Mouse (Mus musculus) layer of hippocampus, postnatal 10 days (tissue): Measurements from ENCODE around the gene Vwa7. TPM values are rescaled to one million over a fixed set of nuclear protein-coding genes. Genes with fewer than 3 reads are reported as not detected.
A peak's percentile ranks its signal among the peaks of the same experiment; 100 is the strongest.
"Not testable (repeated sequence)": the region's sequence is repeated elsewhere in the genome, so short reads cannot be mapped to it uniquely, and the experiment has no call there.

ENCODE experiments used
- DNase-seq, 2 experiments: peaks; one replicate each; pipeline ENCODE4 v3.0.0; 2021; ENCODE audit warnings: low spot score in 2 of 2
- long read RNA-seq: library from polyadenylated mRNA; stranded (forward); transcript quantifications from one replicate; pipeline ENCODE4 v2.0.0, GENCODE M21; 2023
- total RNA-seq, 2 experiments: library from RNA; stranded (reverse); gene quantifications; 2 replicates each; pipeline ENCODE4 v1.2.3; 2021

Gene Vwa7
- under 1 TPM; 0.16 to 0.30 TPM for total RNA-seq
- long read RNA-seq, result 0 reads

GRCm38 (mm10) chr17:35016376-35016775 is at the start of gene Vwa7:
Gene Vwa7, plus strand, starts transcription at chr17:35016579.
- peak; percentile 47 to 54 for DNase-seq

GRCm38 (mm10) chr17:34969822-34970221 is 46.6 kb upstream of the Vwa7 start, which contains the start of gene Gm20481:
Gene Gm20481, plus strand, starts transcription at chr17:34969912.
- not testable (repeated sequence) for DNase-seq

DNA sequence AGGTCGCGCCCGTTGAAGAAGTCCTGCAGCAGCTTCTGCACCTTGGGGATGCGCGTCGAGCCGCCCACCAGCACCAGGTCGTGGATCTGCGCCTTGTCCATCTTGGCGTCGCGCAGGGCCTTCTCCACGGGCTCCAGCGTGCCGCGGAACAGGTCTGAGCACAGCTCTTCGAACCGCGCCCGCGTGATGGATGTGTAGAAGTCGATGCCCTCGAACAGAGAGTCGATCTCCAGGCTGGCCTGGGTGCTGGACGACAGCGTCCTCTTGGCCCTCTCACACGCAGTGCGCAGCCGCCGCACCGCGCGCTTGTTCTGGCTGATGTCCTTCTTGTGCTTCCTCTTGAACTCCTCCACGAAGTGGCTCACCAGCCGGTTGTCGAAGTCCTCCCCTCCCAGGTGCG is 45.5 kb upstream of the Vwa7 start:
- DNase-seq, result not testable (repeated sequence)

GRCm38 (mm10) chr17:34971694-34972068 is 44.7 kb upstream of the Vwa7 start:
- not testable (repeated sequence) for DNase-seq

- DNase-seq, result peak; percentile 57 to 69
These were observed 44.2 kb upstream of the Vwa7 start, which contains the start of the genes Hspa1a and Hspa1l for GRCm38 (mm10) chr17:34972069-34972749. Gene Hspa1a, minus strand, starts transcription at chr17:34972156. Gene Hspa1l, plus strand, starts transcription at chr17:34972703.

DNA sequence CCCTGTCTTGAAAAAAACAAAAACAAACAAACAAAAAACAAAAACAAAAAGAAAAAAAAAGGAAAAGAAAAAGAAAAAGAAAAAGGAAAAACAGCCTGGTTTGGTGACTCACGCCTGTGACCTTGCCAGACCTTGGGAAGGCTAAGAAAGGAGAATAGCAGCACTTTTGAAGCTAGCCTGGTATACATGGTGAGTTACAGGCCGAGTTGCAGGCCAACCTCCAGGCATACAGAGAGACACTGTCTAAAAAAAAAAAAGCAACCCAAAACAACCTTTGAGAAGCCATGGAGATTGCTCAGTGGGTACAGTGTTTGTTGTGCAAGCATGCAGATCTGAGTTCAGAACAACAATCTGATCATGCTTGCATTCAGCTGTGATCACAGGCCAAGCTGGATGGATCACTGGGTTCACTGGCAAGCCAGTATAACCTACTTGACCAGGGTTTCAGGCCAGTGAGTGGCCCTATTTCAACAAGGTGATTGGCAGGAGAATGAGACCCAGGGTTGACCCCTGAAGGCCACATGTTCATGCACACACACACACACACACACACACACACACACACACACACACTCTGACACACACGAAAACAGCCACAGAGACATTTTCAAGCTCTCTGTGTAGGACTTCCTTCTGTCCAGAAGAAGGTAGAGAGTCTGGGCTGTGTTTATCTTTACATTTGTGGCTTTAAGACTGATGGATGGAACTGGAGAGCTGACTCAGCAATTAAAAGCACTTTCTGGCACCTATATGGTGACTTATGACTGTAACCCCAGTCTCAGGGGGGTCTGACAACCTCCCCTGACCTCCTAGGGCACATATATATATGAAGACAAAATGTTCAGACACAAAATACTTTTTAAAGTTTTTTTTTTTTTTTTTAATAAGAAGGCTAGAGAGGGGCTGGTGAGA is 40.5 kb upstream of the Vwa7 start:
- DNase-seq, result no peak

DNA sequence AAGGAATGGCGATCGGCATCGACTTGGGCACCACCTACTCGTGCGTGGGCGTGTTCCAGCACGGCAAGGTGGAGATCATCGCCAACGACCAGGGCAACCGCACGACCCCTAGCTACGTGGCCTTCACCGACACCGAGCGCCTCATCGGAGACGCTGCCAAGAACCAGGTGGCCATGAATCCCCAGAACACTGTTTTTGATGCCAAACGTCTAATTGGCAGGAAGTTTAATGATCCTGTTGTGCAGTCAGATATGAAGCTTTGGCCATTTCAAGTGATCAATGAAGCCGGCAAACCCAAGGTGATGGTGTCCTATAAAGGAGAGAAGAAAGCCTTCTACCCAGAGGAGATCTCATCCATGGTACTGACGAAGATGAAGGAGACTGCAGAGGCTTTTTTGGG is 39.4 kb upstream of the Vwa7 start:
- no peak for DNase-seq

DNA sequence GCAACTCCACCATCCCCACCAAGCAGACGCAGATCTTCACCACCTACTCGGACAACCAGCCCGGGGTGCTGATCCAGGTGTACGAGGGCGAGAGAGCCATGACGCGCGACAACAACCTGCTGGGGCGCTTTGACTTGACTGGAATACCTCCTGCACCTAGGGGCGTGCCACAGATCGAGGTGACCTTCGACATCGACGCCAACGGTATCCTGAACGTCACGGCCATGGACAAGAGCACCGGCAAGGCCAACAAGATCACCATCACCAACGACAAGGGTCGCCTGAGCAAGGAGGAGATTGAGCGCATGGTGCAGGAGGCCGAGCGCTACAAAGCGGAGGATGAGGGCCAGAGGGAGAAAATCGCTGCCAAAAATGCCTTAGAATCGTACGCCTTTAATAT is 38.1 kb upstream of the Vwa7 start:
- no peak for DNase-seq

DNA sequence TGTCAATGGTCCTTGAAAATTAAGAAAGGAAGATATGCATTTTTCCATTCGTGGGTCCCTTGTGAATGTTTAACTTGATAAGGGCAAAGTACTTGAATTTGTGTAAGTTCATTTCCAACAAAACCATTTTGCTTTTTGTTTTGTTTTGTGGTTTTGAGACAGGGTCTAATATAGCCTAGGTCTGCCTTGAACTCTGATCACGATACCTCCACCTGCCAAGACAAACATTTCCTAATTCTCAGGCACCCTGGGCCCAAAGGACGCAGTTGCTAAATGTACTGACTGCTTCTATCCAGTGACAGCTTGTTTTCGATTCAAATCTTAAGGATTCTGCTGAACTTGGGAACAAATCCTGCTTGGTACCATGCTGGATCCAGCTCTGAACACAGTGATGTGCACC is 36.7 kb upstream of the Vwa7 start:
- DNase-seq, result no peak

DNA sequence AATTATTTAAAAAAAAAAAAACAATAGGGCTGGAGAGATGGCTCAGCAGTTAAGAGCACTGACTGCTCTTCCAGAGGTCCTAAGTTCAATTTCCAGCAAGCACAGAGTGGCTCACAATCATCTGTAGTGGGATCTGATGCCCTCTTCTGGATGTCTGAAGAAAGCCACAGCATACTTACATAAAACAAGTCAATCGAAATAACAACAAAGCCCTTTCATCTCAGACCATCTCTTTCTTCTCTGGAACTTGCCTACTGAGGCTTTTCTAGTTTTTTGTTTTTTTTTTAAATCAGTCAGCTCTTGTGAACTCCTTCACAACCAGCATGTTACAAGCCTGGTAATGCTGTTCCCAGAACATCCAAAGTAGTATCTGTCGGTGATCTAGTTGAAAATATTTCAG is 35.7 kb upstream of the Vwa7 start:
- DNase-seq, result no peak

GRCm38 (mm10) chr17:34981690-34982180 is 34.6 kb upstream of the Vwa7 start, which contains the start of gene Lsm2:
Gene Lsm2, plus strand, starts transcription at chr17:34981862.
- DNase-seq, result peak; percentile 91

DNA sequence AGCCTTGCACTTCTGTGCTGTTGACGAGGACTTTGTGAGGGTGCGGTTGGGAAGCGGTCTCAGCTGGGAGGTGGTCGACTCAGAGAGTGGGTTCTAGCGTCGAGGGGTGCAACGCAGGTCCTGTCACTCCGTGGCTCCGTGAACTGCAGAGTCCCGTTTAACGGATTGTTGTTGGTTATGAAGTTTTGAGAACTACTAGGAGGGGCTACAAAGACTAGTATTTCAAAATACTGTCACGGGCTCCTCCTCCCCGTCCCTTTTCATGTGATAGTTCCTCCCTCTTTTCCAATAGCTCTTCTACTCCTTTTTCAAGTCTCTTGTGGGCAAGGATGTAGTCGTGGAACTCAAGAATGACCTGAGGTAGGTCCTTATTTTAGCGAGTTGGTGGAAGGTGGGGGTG is 34.1 kb upstream of the Vwa7 start:
- DNase-seq, result no peak

GRCm38 (mm10) chr17:34984218-34984617 is 32.2 kb upstream of the Vwa7 start:
- DNase-seq, result no peak

- DNase-seq, result no peak
These were observed 21.6 kb upstream of the Vwa7 start for GRCm38 (mm10) chr17:34994751-34995150.

DNA sequence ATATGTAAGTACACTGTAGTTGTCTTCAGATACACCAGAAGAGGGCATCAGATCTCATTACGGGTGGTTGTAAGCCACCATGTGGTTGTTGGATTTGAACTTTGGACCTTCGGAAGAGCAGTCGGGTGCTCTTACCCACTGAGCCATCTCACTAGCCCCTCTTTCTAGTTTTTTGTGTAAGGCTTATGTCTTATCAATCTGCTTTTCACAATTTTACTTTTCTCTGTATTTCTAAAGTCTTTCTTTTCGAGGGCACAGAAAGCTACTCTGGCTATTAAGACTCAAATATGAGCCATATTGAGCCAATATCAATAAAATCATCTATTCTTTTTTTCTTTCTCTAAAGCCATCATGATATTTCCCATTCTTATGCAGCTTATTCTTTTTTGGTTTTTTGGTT is 21.2 kb upstream of the Vwa7 start:
- DNase-seq, result not testable (repeated sequence)

- DNase-seq, result not testable (repeated sequence)
These were observed 20.5 kb upstream of the Vwa7 start for GRCm38 (mm10) chr17:34995927-34996326.

GRCm38 (mm10) chr17:34996411-34997141 is 19.8 kb upstream of the Vwa7 start:
- DNase-seq, result no peak

GRCm38 (mm10) chr17:34997142-34997483 is 19.3 kb upstream of the Vwa7 start:
- DNase-seq, result no peak

DNA sequence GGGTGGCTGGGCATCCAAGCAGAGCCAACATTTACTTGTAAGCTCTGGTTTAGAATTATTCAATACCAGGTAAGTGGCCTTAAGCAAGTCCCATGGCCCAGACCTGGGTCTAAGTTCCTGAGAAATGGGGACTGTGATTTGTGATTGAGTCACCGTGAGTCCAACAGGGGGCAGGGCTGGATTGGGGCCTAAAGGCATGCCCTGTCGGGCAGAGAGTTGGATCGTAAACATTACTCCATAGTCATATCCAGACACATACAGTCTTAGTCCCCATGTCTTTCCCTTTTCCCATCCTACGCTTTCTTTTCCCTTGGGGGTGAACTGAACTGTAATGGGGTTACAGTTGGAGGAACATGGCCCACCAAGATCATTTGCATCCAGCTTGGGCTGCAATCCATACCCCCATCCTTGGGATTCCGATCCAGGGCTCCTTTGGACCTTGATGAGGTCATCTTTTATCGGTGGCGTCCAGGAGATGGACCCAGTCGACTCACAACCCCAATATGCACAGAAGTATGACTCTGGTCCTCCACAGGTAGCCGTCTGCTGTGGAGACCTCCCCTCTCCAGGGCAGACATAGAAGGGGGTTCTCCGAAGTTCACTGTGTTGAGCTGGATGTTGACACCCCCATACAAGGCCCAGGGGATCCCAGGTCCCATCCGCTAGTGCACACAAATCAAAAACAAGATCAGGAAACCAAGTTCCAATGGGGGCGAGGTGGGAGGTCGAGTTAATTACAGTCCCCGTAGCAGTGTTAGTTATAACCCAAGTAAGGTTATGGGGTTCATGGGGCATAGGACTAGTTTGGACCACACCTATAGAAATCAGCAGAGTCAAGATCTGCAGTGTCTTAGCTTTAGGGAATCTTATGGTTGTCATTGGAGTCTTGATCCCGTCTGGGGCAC is 17.6 kb upstream of the Vwa7 start:
- DNase-seq, result no peak
